Mouse (Mus musculus) myocyte (in vitro differentiated cells): ENCODE data around the gene Cbfa2t3.

ENCODE experiments used
- CEBPB ChIP-seq: IDR thresholded peaks from 2 replicates; pipeline ENCODE4 v1.6.1; 2011; ENCODE audit warnings: mild to moderate bottlenecking, moderate library complexity; ENCODE audit not compliant: poor library complexity, insufficient read depth, severe bottlenecking
- E2F4 ChIP-seq: IDR thresholded peaks from one replicate; pipeline ENCODE4 v1.6.1; 2011; ENCODE audit warnings: mild to moderate bottlenecking, control low read depth, moderate library complexity; ENCODE audit not compliant: insufficient read depth
- MAX ChIP-seq: IDR thresholded peaks from one replicate; pipeline ENCODE4 v1.6.1; 2011; ENCODE audit warnings: low read depth, mild to moderate bottlenecking, control low read depth
- MYOD1 ChIP-seq, 3 experiments: IDR thresholded peaks; one replicate each; pipeline ENCODE4 v1.6.1; 2011; ENCODE audit warnings: control low read depth in 2 of 3, low read depth in 2 of 3, mild to moderate bottlenecking in 2 of 3, moderate library complexity in 1 of 3; ENCODE audit not compliant: insufficient read length in 2 of 3, control insufficient read depth in 1 of 3
- MYOG ChIP-seq, 3 experiments: IDR thresholded peaks; one replicate each; pipeline ENCODE4 v1.6.1; 2011; ENCODE audit warnings: control low read depth in 2 of 3, low read depth in 2 of 3, mild to moderate bottlenecking in 2 of 3; ENCODE audit not compliant: insufficient read length in 2 of 3, control insufficient read depth in 1 of 3, insufficient read depth in 1 of 3
- POLR2A ChIP-seq: IDR thresholded peaks from one replicate; pipeline ENCODE4 v1.6.1; 2011; ENCODE audit warnings: low read depth, mild to moderate bottlenecking, control low read depth, moderate library complexity; ENCODE audit not compliant: insufficient read length
- POLR2AphosphoS2 ChIP-seq: IDR thresholded peaks from one replicate; pipeline ENCODE4 v1.6.1; 2011; ENCODE audit warnings: low read depth, control low read depth; ENCODE audit not compliant: insufficient read length
- SRF ChIP-seq: IDR thresholded peaks from one replicate; pipeline ENCODE4 v1.6.1; 2011; ENCODE audit warnings: low read depth; ENCODE audit not compliant: control insufficient read depth, insufficient read length
- TCF12 ChIP-seq: IDR thresholded peaks from one replicate; pipeline ENCODE4 v1.6.1; 2011; ENCODE audit warnings: mild to moderate bottlenecking, control low read depth; ENCODE audit not compliant: poor library complexity, insufficient read depth, severe bottlenecking
- USF1 ChIP-seq: IDR thresholded peaks from one replicate; pipeline ENCODE4 v1.6.1; 2011; ENCODE audit warnings: low read depth, mild to moderate bottlenecking, control low read depth, moderate library complexity

- TF ChIP-seq TCF12, result no peak
- no peak for TF ChIP-seq MYOD1 (IDR thresholded peaks at IDR 0.05; ENCODE audit: control insufficient read depth in 1 of 3, insufficient read length in 2 of 3, low read depth in 2 of 3)
- no peak for TF ChIP-seq POLR2A
- no peak for TF ChIP-seq USF1
- no peak for TF ChIP-seq MAX
- TF ChIP-seq CEBPB, result no peak
- no peak for TF ChIP-seq SRF
- TF ChIP-seq E2F4, result no peak
- no peak for TF ChIP-seq POLR2AphosphoS2
- TF ChIP-seq MYOG (IDR thresholded peaks at IDR 0.05; ENCODE audit: control insufficient read depth in 1 of 3, insufficient read depth in 1 of 3, insufficient read length in 2 of 3, low read depth in 2 of 3), result peak in 1 of 3 experiments; percentile 9
These were observed 76.2 kb downstream of the Cbfa2t3 start, which contains the start of gene Pabpn1l for GRCm38 (mm10) chr8:122622727-122623126.
